Mouse (Mus musculus) megakaryocyte, embryonic 14.5 days (primary cell): ENCODE results near the gene Zfp160. TPM values are rescaled to one million over a fixed set of nuclear protein-coding genes. Genes with fewer than 3 reads are reported as not detected.
"Not testable (repeated sequence)": the region's sequence is repeated elsewhere in the genome, so short reads cannot be mapped to it uniquely, and the experiment has no call there.

ENCODE experiments used
- H3K27me3 ChIP-seq: replicated peaks from 2 replicates; pipeline ENCODE3; 2012; ENCODE audit warnings: inconsistent platforms
- H3K36me3 ChIP-seq: replicated peaks from 2 replicates; pipeline ENCODE3; 2012; ENCODE audit warnings: low read length, inconsistent platforms, mixed read lengths
- H3K4me1 ChIP-seq: 2 replicates; pipeline ENCODE4 v1.6.1; 2012; ENCODE audit warnings: inconsistent platforms
- H3K4me3 ChIP-seq: replicated peaks from 2 replicates; pipeline ENCODE3; 2012; ENCODE audit warnings: moderate library complexity, mild to moderate bottlenecking, inconsistent platforms
- H3K9me3 ChIP-seq: 2 replicates; pipeline ENCODE4 v1.6.1; 2012; ENCODE audit warnings: inconsistent platforms
- FLI1 ChIP-seq: IDR thresholded peaks from 2 replicates; pipeline ENCODE4 v1.6.1; 2012; ENCODE audit warnings: low read length, inconsistent platforms, mixed read lengths
- GATA1 ChIP-seq: IDR thresholded peaks from 3 replicates; pipeline ENCODE4 v1.6.1; 2012; ENCODE audit warnings: mixed read lengths, low read length, inconsistent platforms, borderline replicate concordance
- polyA plus RNA-seq: library from polyadenylated mRNA; stranded (reverse); fragments of >175 nt; gene quantifications from 2 replicates; pipeline ENCODE4 v1.2.3, GENCODE M21; 2012; ENCODE audit warnings: low replicate concordance; ENCODE audit not compliant: insufficient read depth

Gene Zfp160
- polyA plus RNA-seq, 1 experiment, result 0.32 TPM

GRCm38 (mm10) chr17:21053267-21053666 lies 44.6 kb downstream of the Zfp160 start:
- peaks cover 1% of the 10 kb centered on the region for H3K9me3 ChIP-seq
- H3K36me3 ChIP-seq, result no peaks in the 10 kb centered on the region
- H3K4me3 ChIP-seq, result no peak overlapping the region
- no peaks in the 10 kb centered on the region for H3K27me3 ChIP-seq
- no peaks in the 10 kb centered on the region for H3K4me1 ChIP-seq
- TF ChIP-seq GATA1 (no peak), FLI1 (no peak)

DNA sequence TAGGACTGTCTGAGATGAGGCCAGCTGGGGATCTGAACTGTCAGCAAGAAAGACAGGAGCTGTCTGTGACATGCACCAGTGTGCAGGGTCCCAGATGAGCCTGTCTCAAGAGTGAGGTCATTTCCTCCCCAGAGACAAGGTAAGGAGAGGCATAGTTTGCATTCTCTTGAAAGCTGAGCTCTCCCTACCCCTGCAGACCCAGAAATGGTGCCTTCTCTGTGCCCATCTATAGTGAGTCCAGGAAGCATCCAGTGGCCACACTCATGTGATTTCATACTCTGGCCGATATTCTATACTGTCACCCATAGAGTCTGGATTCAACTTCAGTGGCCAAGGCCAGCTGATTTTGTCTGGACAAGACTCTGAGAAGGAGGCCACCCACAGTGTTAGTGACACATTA lies 46.4 kb downstream of the Zfp160 start:
- H3K4me3 ChIP-seq, H3K27me3 ChIP-seq, H3K36me3 ChIP-seq, H3K9me3 ChIP-seq, H3K4me1 ChIP-seq: not testable (repeated sequence)

GRCm38 (mm10) chr17:21065501-21065900 lies 56.8 kb downstream of the Zfp160 start:
- Histone ChIP-seq H3K9me3 (no peaks in the 10 kb centered on the region; the same call in 1 of the 2 replicates), H3K4me3 (no peak overlapping the region), H3K4me1 (no peaks in the 10 kb centered on the region), H3K27me3 (no peaks in the 10 kb centered on the region), H3K36me3 (no peaks in the 10 kb centered on the region)
- no peak for TF ChIP-seq GATA1
- TF ChIP-seq FLI1, result no peak

- Histone ChIP-seq H3K4me3 (no peak overlapping the region), H3K4me1 (no peaks in the 10 kb centered on the region), H3K9me3 (peaks cover 3% of the 10 kb centered on the region; the same call in 1 of the 2 replicates), H3K27me3 (no peaks in the 10 kb centered on the region), H3K36me3 (no peaks in the 10 kb centered on the region)
- no peak for TF ChIP-seq GATA1
- no peak for TF ChIP-seq FLI1
These were observed 58.3 kb downstream of the Zfp160 start for GRCm38 (mm10) chr17:21067036-21067435.

DNA sequence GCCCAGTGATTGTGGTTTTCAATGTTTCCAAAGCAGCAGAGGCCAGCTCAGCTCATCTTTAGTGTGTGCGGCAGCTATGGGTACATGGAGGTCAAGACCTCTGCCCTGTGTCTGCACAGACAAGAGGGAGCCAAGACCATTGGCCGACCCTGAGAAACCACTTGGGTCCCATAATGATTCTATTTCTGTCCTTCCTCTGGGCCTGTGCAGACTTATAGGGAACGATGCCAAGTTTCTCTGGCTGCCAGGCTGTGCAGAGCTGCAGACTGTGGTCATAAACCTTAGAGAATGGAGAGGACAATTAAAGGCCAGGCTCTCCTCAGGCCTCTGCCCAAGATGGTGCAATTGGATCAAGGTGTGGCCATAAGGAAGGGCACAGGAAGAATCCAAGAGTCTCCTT lies 60.7 kb downstream of the Zfp160 start:
- not testable (repeated sequence) for H3K27me3 ChIP-seq, H3K4me1 ChIP-seq, H3K36me3 ChIP-seq, H3K4me3 ChIP-seq
- peaks cover 11% of the 10 kb centered on the region for H3K9me3 ChIP-seq

DNA sequence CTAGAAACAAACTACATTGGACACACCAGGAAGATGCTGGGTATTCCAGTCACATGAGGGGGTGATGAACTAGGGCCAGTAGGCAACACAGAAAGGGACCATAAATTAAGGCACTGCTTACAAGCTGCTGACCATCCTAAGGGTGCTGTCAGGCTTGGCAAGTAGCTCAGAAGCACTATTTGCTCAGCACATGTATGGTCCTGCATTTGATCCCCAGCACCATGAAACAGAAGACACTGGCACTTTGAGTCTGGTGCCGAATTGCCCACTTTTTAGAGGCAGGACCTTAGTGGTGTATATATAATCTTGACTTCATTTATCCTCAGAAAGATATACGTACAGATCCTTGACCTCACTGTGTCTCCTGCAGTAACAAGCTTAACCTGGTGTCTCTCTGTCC lies 62.3 kb downstream of the Zfp160 start:
- H3K36me3 ChIP-seq, H3K4me3 ChIP-seq, H3K4me1 ChIP-seq, H3K27me3 ChIP-seq: not testable (repeated sequence)
- H3K9me3 ChIP-seq, result peaks cover 11% of the 10 kb centered on the region

Other genes starting within 250 kb of the Zfp160 start
- gene Vmn1r228, start 222.7 kb upstream of the Zfp160 start, polyA plus RNA-seq, result not detected in 2 replicates
- not detected in 2 replicates for gene Vmn1r229, start 197.3 kb upstream of the Zfp160 start, polyA plus RNA-seq
- gene Vmn1r230, start 168.5 kb upstream of the Zfp160 start, polyA plus RNA-seq, result not detected in 2 replicates
- not detected in 2 replicates for gene Vmn1r231, start 103.8 kb upstream of the Zfp160 start, polyA plus RNA-seq
- gene Vmn1r232, start 89.2 kb upstream of the Zfp160 start, polyA plus RNA-seq, result not detected in 2 replicates
- gene Ppp2r1a, start 63.6 kb upstream of the Zfp160 start, polyA plus RNA-seq, result 131 and 268 TPM in 2 replicates
- not detected in 2 replicates for gene Vmn1r233, start 12.4 kb upstream of the Zfp160 start, polyA plus RNA-seq
- gene Vmn1r234, start 217.2 kb downstream of the Zfp160 start, polyA plus RNA-seq, result not detected in 2 replicates
- 0.04 TPM in 1 of 2 replicates, not detected in the other for gene Vmn1r235, start 247.5 kb downstream of the Zfp160 start, polyA plus RNA-seq